Mouse (Mus musculus) forebrain, embryonic 13.5 days (tissue): ENCODE measurements around the gene Hivep3. TPM values are rescaled to one million over a fixed set of nuclear protein-coding genes. Genes with fewer than 3 reads are reported as not detected.

Experiments
- ATAC-seq: fragments of 200-750 bp; cut with Nextera tagmentation; 2 replicates; pipeline ENCODE4 v1.8.0; 2017
- H3K27ac ChIP-seq: fragments of 300-500 bp; sonication (generic); 2 replicates; pipeline ENCODE4 v1.5.1; 2015; ENCODE audit warnings: inconsistent platforms, mild to moderate bottlenecking, moderate library complexity
- H3K27me3 ChIP-seq: fragments of 300-500 bp; sonication (generic); 2 replicates; pipeline ENCODE4 v1.6.1; 2015; ENCODE audit warnings: mild to moderate bottlenecking, inconsistent platforms
- H3K36me3 ChIP-seq: fragments of 300-500 bp; sonication (generic); 2 replicates; pipeline ENCODE4 v1.6.1; 2015; ENCODE audit warnings: mild to moderate bottlenecking, inconsistent platforms; ENCODE audit not compliant: poor library complexity, severe bottlenecking
- H3K4me1 ChIP-seq: fragments of 300-500 bp; sonication (generic); 2 replicates; pipeline ENCODE4 v1.6.1; 2015; ENCODE audit warnings: inconsistent platforms
- H3K4me2 ChIP-seq: fragments of 300-500 bp; sonication (generic); 2 replicates; pipeline ENCODE4 v1.6.1; 2015; ENCODE audit warnings: inconsistent platforms, mild to moderate bottlenecking, moderate library complexity
- H3K4me3 ChIP-seq: fragments of 300-500 bp; sonication (generic); 2 replicates; pipeline ENCODE4 v1.5.1; 2015; ENCODE audit warnings: mild to moderate bottlenecking, inconsistent platforms
- H3K9ac ChIP-seq: fragments of 300-500 bp; sonication (generic); 2 replicates; pipeline ENCODE4 v1.6.1; 2015; ENCODE audit warnings: mild to moderate bottlenecking, inconsistent platforms
- H3K9me3 ChIP-seq: fragments of 300-500 bp; sonication (generic); replicated peaks from 2 replicates; pipeline ENCODE4 v1.6.1; 2016; ENCODE audit warnings: inconsistent platforms
- WGBS: fragments of 180-500 bp; shearing (Covaris S2); methylation state at CpG from one replicate; pipeline ENCODE4 v1.1.7; 2015; 5-methylcytosine and 5-hydroxymethylcytosine counted together
- polyA plus RNA-seq: library from polyadenylated mRNA; unstranded; fragments of >200 nt; fragmentation: Nextera tagmentation; extraction: Ambion mirVana; gene quantifications from 2 replicates; pipeline ENCODE4 v1.2.1, GENCODE M21; 2015

Hivep3 gene
- polyA plus RNA-seq, 1 experiment from 2014 or later = 10.5 TPM

DNA sequence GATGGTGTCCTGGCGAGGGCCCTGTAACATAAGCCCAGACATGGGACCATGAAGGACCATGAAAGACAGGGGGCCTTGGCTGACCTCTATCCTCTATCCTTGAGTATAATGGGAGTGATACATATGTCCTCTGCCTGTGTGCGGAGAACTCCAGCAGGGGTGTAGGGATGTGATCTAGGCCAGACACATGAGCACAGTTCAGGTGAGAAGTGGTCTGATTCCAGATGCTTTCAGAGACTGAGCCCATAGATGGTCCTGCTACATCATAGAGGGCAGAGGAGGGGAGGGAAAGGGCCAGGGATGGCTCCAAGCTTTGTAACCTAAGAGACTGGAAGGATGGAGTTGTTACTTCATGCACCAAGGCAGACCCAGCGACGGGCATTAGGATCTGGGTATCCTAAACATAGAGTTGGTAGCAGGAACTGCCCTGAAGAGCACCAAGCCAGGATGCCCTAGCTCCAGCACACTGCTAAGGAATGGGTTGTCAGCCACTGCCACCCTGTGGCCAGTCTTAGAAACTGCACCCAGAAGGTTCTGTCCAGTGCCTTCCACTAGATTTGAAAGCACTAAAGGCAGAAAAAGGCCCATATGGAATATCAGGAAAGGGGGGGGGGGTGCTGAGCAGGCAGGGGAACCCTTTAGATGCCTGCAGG is 395.8 kb downstream of the Hivep3 start:
- H3K4me3 ChIP-seq = no peak overlapping the region
- H3K36me3 ChIP-seq = no peaks in the 10 kb centered on the region
- no peaks in the 10 kb centered on the region for H3K27me3 ChIP-seq
- H3K4me2 ChIP-seq = no peak overlapping the region
- peak; percentile 74 for ATAC-seq
- H3K4me1 ChIP-seq = peaks cover 13% of the 10 kb centered on the region
- H3K27ac ChIP-seq = no peak overlapping the region
- 46% methylated on average over 4 of the region's 4 CpGs for WGBS
- 0 out of 2 replicates have a peak overlapping the region, but pooled peaks have one; percentile 2 for H3K9ac ChIP-seq
- no peaks in the 10 kb centered on the region for H3K9me3 ChIP-seq

- ATAC-seq = no peak
- WGBS = 84% methylated on average over 4 of the region's 4 CpGs
Measured at GRCm38 (mm10) chr4:120130926-120131325, 397.3 kb downstream of the Hivep3 start.

DNA sequence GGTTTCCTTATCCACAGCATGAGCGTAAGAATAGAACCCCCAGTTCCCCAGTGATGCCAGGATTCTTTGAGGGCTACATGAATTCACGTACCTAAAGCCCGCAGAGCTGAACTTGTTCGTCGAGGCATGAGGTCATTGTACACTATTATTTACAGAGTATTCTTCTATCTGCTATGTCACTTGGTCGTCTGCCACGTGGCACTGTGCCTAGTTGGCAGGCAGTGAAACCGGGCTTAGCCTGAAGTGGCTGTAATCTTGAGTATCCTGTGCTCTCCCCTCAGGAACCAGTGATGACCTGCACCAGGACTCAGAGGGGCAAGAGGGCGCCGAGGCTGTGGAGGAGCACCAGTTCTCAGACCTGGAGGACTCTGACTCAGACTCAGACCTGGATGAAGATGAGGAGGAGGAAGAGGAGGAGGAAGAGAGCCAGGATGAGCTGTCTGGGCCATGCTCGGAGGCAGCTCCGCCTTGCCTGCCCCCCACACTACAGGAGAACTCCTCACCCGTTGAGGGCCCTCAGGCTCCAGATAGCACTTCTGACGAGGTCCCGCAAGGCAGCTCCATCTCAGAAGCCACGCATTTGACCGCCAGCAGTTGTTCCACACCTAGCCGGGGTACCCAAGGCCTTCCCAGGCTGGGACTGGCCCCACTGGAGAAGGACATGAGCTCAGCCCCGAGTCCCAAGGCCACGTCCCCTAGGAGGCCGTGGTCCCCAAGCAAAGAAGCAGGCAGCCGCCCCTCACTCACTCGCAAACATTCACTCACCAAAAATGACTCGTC is 398.0 kb downstream of the Hivep3 start:
- H3K36me3 ChIP-seq = no peaks in the 10 kb centered on the region
- H3K27me3 ChIP-seq = no peaks in the 10 kb centered on the region
- WGBS = 69% methylated on average over 24 of the region's 24 CpGs
- no peak overlapping the region for H3K9ac ChIP-seq
- H3K9me3 ChIP-seq = no peaks in the 10 kb centered on the region
- H3K4me2 ChIP-seq = no peak overlapping the region
- no peak overlapping the region for H3K27ac ChIP-seq
- no peak for ATAC-seq
- peaks cover 13% of the 10 kb centered on the region for H3K4me1 ChIP-seq
- H3K4me3 ChIP-seq = no peak overlapping the region

More at GRCm38 (mm10) chr4:120130926-120131325, 397.3 kb downstream of the Hivep3 start:
- Histone ChIP-seq H3K9ac (no peak overlapping the region), H3K36me3 (no peaks in the 10 kb centered on the region), H3K27ac (no peak overlapping the region), H3K4me1 (peaks cover 13% of the 10 kb centered on the region), H3K27me3 (no peaks in the 10 kb centered on the region), H3K4me2 (no peak overlapping the region), H3K9me3 (no peaks in the 10 kb centered on the region), H3K4me3 (no peak overlapping the region)

DNA sequence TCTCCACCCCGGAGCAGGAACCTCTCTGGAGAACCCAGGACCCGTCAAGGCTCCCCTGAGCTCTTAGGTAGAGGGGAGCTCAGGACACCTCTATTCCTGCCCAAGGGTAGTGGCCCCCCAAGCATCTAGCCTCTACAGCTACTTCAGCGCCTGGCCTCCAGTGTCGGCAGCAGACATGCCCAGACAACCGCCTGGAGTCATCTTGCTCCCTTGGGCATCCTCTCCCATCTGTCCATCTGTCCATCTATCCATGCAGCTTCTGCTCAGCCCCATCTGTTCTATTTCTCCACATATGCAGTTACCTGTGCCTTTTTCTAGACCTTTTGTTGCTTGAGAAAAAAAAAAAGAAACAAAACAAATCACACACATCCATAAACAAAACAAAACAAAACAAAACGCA is 400.6 kb downstream of the Hivep3 start:
- WGBS = 85% methylated on average over 6 of the region's 6 CpGs

DNA sequence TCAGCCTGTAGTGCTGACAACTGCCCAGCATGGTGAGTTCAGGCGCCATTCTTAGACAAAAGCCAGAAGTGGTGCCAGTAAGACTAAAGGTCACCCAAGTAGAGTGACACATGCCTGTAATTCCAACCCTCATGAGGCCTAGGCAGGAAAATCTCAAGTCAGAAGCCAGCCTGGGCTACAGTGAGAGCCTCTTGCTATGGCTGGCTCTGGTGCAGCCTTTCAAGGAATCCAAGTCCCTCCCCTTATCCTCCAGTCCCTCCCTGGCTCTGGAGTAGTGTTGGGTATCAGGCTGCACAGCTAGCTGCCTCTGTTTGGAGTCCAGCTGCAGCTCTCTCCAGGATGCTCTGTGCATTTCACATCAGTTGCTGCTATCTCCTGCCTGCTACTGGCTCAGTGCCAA is 408.2 kb downstream of the Hivep3 start:
- peaks cover 11% of the 10 kb centered on the region for H3K4me1 ChIP-seq
- H3K27me3 ChIP-seq = no peaks in the 10 kb centered on the region
- no peak overlapping the region for H3K4me2 ChIP-seq
- H3K9ac ChIP-seq = no peak overlapping the region
- no peak overlapping the region for H3K4me3 ChIP-seq
- 77% methylated on average over 1 of the region's 1 CpGs for WGBS
- peak; percentile 24; the same call in 1 of the 2 replicates for ATAC-seq
- H3K36me3 ChIP-seq = no peaks in the 10 kb centered on the region
- H3K27ac ChIP-seq = no peak overlapping the region
- H3K9me3 ChIP-seq = no peaks in the 10 kb centered on the region

More for the DNA sequence above, 400.6 kb downstream of the Hivep3 start:
- Histone ChIP-seq H3K27me3 (no peaks in the 10 kb centered on the region), H3K4me2 (no peak overlapping the region), H3K27ac (no peak overlapping the region), H3K9me3 (no peaks in the 10 kb centered on the region), H3K36me3 (no peaks in the 10 kb centered on the region), H3K9ac (no peak overlapping the region), H3K4me3 (no peak overlapping the region), H3K4me1 (peaks cover 13% of the 10 kb centered on the region)
- ATAC-seq = no peak

- Histone ChIP-seq H3K9ac (no peak overlapping the region), H3K4me1 (peaks cover 11% of the 10 kb centered on the region), H3K9me3 (no peaks in the 10 kb centered on the region), H3K36me3 (no peaks in the 10 kb centered on the region), H3K27ac (no peak overlapping the region), H3K4me2 (no peak overlapping the region), H3K27me3 (peaks cover 5% of the 10 kb centered on the region; the same call in 1 of the 2 replicates), H3K4me3 (no peak overlapping the region)
- WGBS = 80% methylated on average over 9 of the region's 9 CpGs
- ATAC-seq = peak; percentile 64
Measured at GRCm38 (mm10) chr4:120142905-120143304, 409.3 kb downstream of the Hivep3 start.

GRCm38 (mm10) chr4:120144343-120144742 is 410.8 kb downstream of the Hivep3 start:
- 83% methylated on average over 5 of the region's 5 CpGs for WGBS

DNA sequence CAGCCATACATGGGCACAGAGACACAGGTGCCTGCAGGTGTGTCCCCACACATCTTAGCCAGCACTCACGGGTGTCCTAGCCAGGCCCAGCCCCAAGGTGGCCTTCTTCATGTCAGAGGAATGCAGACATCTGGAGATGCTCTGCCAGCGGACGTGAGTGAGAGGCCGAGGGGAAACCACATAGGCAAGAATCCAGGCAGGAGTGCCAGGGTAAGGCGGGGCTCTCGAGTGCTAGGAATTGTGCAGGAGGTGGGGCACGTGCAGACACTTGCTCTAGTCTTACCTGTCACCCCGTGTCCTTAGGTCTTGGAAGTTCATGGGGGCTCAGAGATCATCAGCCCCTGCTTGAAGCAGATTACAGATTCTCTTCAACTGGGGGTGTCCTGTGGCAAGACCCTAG is 412.3 kb downstream of the Hivep3 start:
- H3K36me3 ChIP-seq = no peaks in the 10 kb centered on the region
- H3K4me3 ChIP-seq = no peak overlapping the region
- H3K4me1 ChIP-seq = peaks cover 23% of the 10 kb centered on the region
- no peaks in the 10 kb centered on the region for H3K9me3 ChIP-seq
- H3K27ac ChIP-seq = no peak overlapping the region
- H3K9ac ChIP-seq = no peak overlapping the region
- peaks cover 5% of the 10 kb centered on the region; the same call in 1 of the 2 replicates for H3K27me3 ChIP-seq
- WGBS = 82% methylated on average over 8 of the region's 8 CpGs
- H3K4me2 ChIP-seq = no peak overlapping the region
- no peak for ATAC-seq

More at GRCm38 (mm10) chr4:120144343-120144742, 410.8 kb downstream of the Hivep3 start:
- no peak overlapping the region for H3K4me3 ChIP-seq
- H3K4me2 ChIP-seq = no peak overlapping the region
- peaks cover 5% of the 10 kb centered on the region; the same call in 1 of the 2 replicates for H3K27me3 ChIP-seq
- H3K4me1 ChIP-seq = peaks cover 22% of the 10 kb centered on the region
- H3K9ac ChIP-seq = no peak overlapping the region
- H3K36me3 ChIP-seq = no peaks in the 10 kb centered on the region
- ATAC-seq = no peak
- no peaks in the 10 kb centered on the region for H3K9me3 ChIP-seq
- no peak overlapping the region for H3K27ac ChIP-seq

DNA sequence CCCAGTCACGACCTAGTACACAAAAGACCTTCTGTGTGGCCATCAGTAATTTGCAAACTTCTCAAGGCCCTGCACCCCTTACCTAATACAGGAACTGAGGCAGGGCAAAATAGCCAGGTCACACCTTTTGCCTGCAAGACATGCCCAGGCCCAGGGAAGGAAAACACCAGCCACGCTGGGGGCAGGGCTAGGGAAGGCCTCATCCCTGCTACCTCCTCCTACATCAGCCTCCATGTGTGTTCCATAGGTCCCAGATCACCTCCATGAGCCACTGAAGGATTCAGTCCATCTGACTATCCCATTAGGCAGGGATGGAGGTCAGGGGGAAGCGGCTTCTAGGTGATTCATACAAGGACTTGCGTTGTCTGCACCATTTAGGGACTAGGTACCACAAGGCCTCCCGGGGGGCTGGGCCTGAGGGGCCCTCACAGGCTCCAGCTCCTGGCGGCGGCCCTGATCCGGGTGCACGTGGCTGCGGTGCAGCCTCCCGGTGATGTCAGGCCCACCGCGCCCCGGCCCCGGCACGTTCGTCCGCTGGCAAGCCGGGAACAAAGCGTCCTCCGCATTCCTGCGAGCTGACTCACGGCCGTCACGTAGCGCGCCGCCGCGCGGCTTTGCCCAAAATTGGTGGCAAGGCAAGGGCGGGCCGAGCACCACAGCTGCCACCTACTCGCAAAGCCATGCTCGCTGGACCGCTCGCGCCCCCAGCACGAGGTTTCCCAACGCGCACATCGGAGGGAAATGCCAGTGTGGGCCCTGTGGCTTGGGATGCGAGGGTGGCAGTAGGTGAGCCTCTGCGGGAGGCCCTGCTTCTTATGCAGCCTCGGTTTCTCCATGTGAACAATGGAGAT is 414.9 kb downstream of the Hivep3 start:
- H3K9ac ChIP-seq = peak overlapping the region; percentile 63
- H3K4me2 ChIP-seq = peak overlapping the region; percentile 56
- peak overlapping the region; percentile 19; the same call in 1 of the 2 replicates for H3K27ac ChIP-seq
- 5% methylated on average over 45 of the region's 45 CpGs for WGBS
- peaks cover 12% of the 10 kb centered on the region for H3K4me1 ChIP-seq
- peaks cover 5% of the 10 kb centered on the region; the same call in 1 of the 2 replicates for H3K27me3 ChIP-seq
- H3K36me3 ChIP-seq = no peaks in the 10 kb centered on the region
- no peaks in the 10 kb centered on the region for H3K9me3 ChIP-seq
- ATAC-seq = peak; percentile 81
- peak overlapping the region; percentile 24 for H3K4me3 ChIP-seq

DNA sequence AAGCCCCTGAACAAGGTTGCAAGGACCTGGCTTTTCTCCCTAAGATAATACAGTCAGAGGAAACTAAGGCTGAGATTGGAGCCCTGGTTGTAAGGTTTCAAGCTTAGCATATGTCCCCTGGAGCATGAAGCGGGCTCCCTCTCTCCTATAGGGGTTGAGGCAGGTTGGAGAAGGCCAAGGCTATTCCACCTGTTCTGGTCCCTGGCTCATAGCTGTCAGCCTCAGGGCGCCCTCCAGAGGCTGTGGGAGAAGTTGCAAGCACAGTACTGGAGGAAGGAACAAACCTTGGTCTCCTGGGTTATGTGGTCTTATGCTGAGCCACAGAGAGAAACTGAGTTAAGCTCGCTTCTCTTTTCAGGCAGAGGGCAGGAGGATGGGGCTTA is 415.5 kb downstream of the Hivep3 start:
- Histone ChIP-seq H3K4me2 (peak overlapping the region; percentile 56), H3K27ac (peak overlapping the region; percentile 15; the same call in 1 of the 2 replicates), H3K4me1 (peaks cover 12% of the 10 kb centered on the region), H3K36me3 (no peaks in the 10 kb centered on the region), H3K27me3 (peaks cover 5% of the 10 kb centered on the region; the same call in 1 of the 2 replicates), H3K9ac (peak overlapping the region; percentile 63), H3K9me3 (no peaks in the 10 kb centered on the region), H3K4me3 (peak overlapping the region; percentile 24; the same call in 1 of the 2 replicates)
- 31% methylated on average over 3 of the region's 3 CpGs for WGBS
- peak; percentile 50 for ATAC-seq

GRCm38 (mm10) chr4:120150345-120150920 is 416.8 kb downstream of the Hivep3 start:
- Histone ChIP-seq H3K36me3 (no peaks in the 10 kb centered on the region), H3K4me1 (peaks cover 12% of the 10 kb centered on the region), H3K9ac (no peak overlapping the region), H3K9me3 (no peaks in the 10 kb centered on the region), H3K4me3 (no peak overlapping the region), H3K4me2 (no peak overlapping the region), H3K27me3 (peaks cover 5% of the 10 kb centered on the region; the same call in 1 of the 2 replicates), H3K27ac (no peak overlapping the region)
- WGBS = 75% methylated on average over 6 of the region's 6 CpGs
- no peak for ATAC-seq
